Mouse (Mus musculus) heart, postnatal 10 days (tissue): ENCODE measurements around the gene Glipr1l3. TPM values are rescaled to one million over a fixed set of nuclear protein-coding genes. Genes with fewer than 3 reads are reported as not detected.
A peak's percentile ranks its signal among the peaks of the same experiment; 100 is the strongest.
"Not testable (repeated sequence)": the region's sequence is repeated elsewhere in the genome, so short reads cannot be mapped to it uniquely, and the experiment has no call there.

ENCODE experiments used
- DNase-seq, 2 experiments: peaks; one replicate each; pipeline ENCODE4 v3.0.0; 2021
- intact Hi-C: fragments of 180-260 bp; cut with DNase I; formaldehyde crosslinking; loops from one replicate; pipeline ENCODE4 v1.15.1; 2025
- total RNA-seq, 2 experiments: library from RNA; stranded (reverse); gene quantifications; 2 replicates each; pipeline ENCODE4 v1.2.3; 2021

Glipr1l3 gene
- not detected for total RNA-seq

DNA sequence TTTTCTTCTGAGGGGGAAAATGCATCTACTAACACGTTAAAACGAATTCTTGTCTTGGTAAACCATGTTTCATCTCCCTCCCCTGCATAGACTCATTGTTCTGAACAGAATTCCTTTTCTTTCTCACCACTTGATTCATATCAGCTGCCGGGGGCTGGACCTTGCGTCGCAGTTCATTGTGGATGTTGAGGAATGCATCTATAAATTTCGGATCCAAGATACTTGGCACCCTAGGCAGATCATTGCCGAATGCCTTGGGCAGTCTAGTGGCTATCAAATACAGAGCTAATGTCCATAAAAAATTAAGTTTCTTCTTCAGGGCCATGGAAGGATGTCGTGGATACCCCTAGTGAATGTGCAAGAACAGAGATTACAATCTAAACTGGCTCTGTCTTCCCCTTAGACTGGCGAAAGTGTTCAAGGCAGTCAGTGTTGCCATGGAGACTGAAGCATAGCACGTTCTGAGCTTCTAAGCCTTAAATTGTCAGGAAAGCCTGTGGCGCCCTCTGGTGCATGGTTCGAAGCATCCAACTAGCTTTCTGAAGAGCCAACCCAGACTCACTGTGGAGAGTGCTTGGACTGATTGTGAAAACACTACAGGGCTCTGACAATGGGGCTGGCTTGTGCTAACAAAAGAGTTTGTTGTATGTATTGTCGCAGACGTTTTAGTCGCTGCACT, at the start of gene Glipr1l3:
Gene Glipr1l3, minus strand, starts transcription at position 446 of the 679 bp plus-strand sequence.
- intact Hi-C loops: loop anchor here (5.0 kb wide), 2 partner anchors 98 to 183 kb away; partner anchors contain the start of gene Glipr1l1

DNA sequence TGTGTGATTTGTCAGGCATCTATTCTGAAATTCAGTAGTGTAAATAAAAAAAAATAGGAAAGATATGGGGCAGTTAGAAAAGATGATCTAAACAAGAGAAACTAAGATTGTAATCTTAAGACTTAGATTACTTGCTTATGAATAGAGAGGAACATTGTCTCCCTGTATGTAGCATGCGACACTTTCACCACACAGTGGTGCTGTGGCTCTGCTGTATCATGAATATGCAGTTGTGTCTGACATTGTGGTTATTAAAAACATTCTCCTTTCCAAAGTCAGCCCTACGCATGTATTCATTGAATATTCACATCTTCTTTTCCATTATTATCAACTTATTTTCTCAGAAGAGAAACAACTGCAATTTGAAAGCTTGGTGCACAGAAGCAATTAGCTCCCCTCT, 43.3 kb upstream of the Glipr1l3 start:
- intact Hi-C loops: loop anchor here (5.0 kb wide), 2 partner anchors 544 to 599 kb away; no protein-coding TSS in a partner anchor
- peak; percentile 2 to 5 for DNase-seq

More for the DNA sequence above, at the start of gene Glipr1l3:
- peak; percentile 52 to 67 for DNase-seq

DNA sequence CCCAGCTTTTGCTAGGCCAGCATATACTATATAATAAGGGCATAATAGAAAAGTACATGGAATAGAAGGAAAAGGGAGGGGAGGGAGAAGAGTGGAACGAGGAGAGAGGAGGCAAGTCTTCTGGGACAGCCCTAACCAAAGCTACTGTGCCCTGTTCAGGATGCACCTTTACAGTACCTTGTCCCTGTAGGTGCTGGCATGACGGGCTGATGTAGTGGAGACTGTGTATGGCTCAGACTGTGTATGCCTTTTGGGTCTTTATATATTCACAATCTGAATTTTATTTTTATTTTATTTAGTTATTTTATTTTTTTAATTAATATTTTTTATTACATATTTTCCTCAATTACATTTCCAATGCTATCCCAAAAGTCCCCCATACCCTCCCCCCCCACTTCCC, 33.8 kb upstream of the Glipr1l3 start:
- intact Hi-C loops, DNase-seq: not testable (repeated sequence)

DNA sequence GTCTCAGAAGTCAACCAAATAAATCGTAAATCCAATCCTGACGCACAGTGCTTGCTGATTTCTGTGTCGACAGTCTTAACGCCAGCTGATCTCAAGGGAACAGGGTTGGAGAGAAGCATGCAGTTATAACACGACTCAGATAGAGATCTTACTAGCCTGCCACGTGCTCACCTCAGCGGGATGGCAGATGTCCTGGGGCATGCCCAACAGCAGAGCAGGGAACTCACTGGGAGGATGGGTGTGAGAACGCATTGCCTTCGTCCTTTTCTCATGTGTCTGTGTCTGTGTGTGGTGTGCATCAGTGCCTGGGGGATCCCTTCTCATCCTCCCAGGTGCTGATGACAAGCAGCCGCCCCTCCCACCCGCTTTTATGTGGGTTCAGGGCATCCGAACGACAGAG, 16.9 kb upstream of the Glipr1l3 start:
- DNase-seq, intact Hi-C loops: not testable (repeated sequence)

DNA sequence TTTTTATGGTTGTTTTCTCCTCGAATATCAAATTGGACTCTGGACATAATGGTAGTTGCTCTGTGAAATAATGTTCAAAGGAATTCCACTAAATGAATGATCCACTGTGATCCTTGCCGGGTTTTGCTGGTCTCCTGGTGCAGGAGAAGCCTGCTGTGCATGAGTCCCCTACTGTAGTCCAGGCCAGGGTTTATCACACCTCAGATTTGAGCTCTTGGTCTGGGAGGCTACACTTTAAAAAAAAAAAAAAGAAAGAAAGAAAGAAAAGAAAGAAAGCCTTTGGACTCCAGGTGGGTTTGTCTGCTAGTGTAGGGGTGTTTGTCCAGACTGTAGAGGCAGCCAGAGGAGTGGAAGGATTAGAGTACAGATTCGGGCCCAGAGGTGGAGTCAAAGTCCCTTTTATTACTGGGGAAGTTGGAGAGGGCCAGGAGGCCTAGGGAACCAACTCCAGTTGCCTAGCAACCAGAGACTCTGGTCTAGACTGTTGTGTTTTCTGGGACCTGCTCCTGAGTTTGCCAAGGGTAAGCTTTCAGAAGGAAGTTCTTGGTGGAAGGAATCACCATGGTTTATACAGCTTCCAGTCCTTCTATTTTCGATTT, 3.1 kb upstream of the Glipr1l3 start, which contains the start of gene Caps2:
Gene Caps2, plus strand, starts transcription at position 454 of the 599 bp plus-strand sequence.
- DNase-seq: peak; percentile 10 to 17
- intact Hi-C loops: loop anchor here (5.0 kb wide), 2 partner anchors 101 to 186 kb away; partner anchors contain the start of gene Glipr1l1

DNA sequence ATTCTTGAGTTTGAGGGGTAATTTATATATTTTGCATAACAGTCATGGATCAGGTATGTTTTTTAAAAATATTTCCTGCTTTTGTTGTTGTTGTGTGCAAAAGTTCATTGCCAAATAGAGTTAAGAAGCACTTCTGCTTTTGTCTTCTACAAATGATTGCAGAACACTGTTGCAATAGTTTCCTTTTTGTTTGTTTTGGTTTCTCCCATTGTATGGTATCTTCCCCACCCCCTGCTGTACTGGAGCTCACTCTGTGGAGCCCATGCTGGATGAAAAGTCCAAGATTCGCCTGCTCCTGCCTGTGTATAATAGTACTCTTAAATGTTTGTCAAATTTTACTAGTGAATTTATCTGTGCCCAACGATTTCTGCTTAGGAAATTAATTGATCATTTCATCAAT, 20.3 kb downstream of the Glipr1l3 start:
- intact Hi-C loops: loop anchor here (5.0 kb wide), 1 partner anchor 662 kb away; no protein-coding TSS in a partner anchor
- no peak for DNase-seq

DNA sequence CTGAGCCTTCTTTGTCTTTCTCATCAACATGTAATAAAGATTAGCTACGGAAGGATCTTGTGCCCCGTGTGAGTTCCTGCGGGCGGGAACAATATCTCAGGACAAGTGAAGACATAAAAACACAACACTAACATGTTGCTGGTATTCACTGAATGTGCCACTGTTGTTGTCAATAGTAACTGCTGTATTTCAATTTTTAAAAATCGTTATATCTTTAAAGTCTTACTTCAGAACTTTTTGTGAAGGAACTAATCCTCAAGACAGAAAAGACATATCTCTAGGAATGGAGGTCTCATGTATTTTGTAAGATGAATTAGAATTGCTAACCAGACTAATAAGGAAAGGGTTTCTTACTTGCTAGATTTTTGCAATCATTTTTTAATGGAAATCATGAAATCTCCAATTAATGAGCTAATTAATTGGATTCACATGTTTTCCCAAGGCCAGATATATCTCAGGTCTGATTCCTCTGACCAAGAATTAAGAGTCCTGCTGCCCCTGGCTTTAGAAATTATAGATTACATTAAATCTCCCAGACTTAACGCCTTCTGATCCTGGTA, 21.2 kb downstream of the Glipr1l3 start:
- intact Hi-C loops: loop anchor here (5.0 kb wide), 1 partner anchor 663 kb away; no protein-coding TSS in a partner anchor
- DNase-seq: no peak

DNA sequence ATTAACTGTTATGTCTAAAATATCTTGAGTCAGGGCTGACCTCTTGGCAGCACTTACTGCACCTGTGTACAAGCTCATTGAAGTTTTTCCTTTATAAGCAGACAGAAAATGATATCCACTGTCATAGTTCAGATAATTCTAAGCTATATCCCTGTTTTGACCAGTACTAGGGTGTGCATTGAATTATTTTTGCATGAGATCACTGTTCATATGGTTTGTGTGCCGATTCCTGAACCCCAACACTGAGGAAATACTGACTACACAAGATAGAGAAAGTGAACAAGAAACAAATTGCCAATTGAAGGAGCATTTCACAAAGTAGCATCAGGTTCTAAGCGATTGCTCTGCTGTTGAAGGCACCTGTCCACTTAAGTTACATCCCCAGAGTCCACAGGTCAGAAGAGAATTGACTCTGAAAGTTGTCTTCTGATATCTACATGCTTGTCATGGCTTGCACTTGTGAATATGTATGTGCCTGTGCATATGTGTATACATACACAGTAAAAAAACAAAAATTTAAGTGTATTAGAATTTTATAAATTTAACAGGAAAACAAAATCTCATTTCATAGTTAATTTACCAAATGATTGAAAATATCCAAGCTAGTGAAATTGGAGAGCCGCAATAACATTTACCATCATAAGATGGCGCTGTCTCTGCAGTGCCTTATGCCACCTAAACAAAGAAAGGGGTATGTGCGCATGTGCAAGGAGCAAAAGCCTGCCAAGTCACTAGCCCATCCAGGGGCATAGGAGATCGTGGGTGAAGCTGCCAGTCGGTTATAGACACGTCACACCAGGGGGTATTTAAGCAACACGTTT, 21.9 kb downstream of the Glipr1l3 start:
- peak; percentile 15 to 31 for DNase-seq
- intact Hi-C loops: loop anchor here (5.0 kb wide), 1 partner anchor 664 kb away; no protein-coding TSS in a partner anchor

DNA sequence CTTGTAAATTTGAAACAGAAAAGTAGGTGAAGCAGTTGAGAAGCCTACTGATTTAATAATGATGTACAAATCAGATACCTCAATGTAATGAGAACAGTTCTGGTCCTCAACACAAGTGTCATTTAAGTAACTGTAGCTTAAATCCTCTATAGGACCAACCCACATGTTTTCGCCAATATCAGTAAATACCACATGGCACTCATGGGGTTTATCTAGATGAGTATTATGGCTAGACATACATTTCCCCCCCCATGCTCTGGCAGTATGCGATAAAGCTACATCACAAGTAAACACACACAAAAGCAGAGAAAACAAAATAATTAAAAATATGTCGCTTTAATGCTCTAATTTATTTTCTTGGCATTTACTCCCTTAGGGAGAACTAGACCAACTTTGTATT, 27.9 kb downstream of the Glipr1l3 start:
- DNase-seq: no peak

DNA sequence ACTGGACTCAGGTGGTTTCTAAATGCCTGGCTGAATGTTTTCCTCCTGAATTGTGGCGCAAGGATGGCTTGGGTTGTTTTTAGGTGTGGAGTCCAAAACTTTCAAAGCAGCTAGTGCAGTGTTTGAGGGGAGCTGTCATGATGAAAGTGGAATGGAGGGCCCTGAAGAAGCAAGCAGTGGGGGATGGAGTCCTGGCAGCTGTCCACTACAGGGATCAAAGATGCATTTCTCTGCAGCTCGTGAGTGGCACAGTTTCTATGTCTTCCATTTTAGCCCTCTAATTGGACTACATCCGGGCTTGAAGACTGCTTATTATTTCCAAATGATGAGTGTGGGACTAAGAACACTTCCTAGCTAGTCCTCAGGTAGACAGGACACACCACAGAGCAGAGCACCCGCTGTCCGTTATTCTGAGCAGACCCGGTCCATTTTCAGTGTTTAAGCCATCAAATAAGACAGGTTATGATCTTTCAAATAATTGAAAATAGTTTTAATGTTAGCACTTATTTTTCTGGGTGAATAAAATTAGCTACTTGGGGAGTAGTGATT, 32.4 kb downstream of the Glipr1l3 start:
- DNase-seq, intact Hi-C loops: not testable (repeated sequence)

More for the DNA sequence above, 27.9 kb downstream of the Glipr1l3 start:
- intact Hi-C loops: no loop called here

DNA sequence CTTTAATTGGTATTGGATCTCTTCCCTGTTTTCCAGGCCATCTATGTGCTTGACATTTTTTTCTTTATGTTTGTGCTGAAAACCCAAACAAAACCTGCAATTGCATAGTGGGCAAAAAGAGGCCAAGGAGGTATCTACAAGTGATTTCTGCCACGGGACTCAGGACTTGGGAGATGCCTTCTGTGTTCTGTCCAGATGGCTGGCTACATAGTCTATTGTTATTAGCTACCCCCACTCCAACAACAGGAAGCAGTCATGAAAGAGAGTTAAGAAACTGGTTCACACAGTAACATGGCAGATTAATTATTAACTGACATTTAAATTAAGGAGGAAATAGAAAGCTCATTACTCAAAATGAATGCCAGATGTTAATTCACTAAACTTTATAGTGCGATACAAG, 35.0 kb downstream of the Glipr1l3 start:
- DNase-seq, intact Hi-C loops: not testable (repeated sequence)

DNA sequence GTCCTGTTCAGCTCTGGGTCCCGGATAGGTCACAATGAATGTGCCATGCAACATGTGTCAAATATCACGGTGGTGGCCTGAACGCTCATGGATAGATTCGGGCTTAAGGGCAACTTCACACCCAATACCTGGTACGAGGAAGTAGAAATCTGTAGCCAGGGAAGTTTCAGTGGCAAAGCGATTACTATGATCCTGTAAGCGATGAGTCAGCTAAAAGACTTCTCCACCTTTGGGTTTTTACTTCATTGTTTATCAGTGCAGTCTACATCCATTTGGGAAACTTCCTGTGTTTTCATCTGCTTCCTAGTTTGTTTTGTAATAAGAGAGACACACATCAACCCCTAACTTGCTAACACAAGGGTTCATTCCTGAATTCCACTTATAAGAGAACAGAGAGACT, 49.7 kb downstream of the Glipr1l3 start:
- no peak for DNase-seq
- intact Hi-C loops: no loop called here

DNA sequence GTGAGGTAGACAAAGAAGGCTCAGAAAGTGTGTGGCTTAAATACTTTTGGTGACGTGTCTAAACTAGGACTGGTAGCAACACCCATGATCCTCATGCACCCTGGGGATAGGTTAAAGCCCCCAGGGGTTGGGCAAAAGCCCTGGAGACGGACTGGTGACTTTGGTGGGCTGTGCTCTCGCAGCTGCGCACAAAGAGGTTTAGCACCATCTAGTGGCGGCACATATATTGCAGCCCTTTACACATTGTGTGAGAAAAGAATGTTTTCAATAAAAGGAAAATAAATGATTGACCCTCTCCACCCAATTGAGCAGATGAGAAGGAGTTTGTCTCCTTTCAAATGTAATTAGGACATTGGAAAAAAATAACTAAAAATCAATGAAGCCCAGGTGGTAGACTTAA, 54.3 kb downstream of the Glipr1l3 start:
- peak; percentile 42 to 66 for DNase-seq
- intact Hi-C loops: loop anchor here (2.0 to 10.0 kb wide), 2 partner anchors 129 to 611 kb away; no protein-coding TSS in a partner anchor

Other genes with a start within 250 kb of the Glipr1l3 start
- gene Krr1, start 187.7 kb downstream of the Glipr1l3 start, total RNA-seq: 10 to 100 TPM; 21.2 to 22.1 TPM
- 1 to 10 TPM in 1 of 2 experiments, under 1 TPM in 1; 0.72 to 1.2 TPM for gene Glipr1, start 157.7 kb downstream of the Glipr1l3 start, total RNA-seq
- not detected for gene Glipr1l1, start 100.1 kb downstream of the Glipr1l3 start, total RNA-seq
- gene Glipr1l2, start 77.0 kb downstream of the Glipr1l3 start, total RNA-seq: not detected
- not detected for gene Caps2, start 3.3 kb upstream of the Glipr1l3 start, total RNA-seq
- gene Kcnc2, start 110.8 kb upstream of the Glipr1l3 start, total RNA-seq: under 1 TPM; 0.45 to 0.65 TPM